Mouse (Mus musculus) limb, embryonic 11.5 days (tissue): ENCODE data around the gene Rpl22l1. TPM values are rescaled to one million over a fixed set of nuclear protein-coding genes. Genes with fewer than 3 reads are reported as not detected.

ENCODE experiments used
- ATAC-seq: fragments of 200-750 bp; cut with Nextera tagmentation; 2 replicates; pipeline ENCODE4 v1.8.0; 2017; ENCODE audit warnings: low read depth; ENCODE audit not compliant: insufficient number of reproducible peaks, low FRiP score, low TSS enrichment
- DNase-seq: peaks from one replicate; pipeline ENCODE4 v3.0.0-alpha.2; 2015; ENCODE audit warnings: low spot score
- H3K27ac ChIP-seq: fragments of 300-500 bp; sonication (generic); replicated peaks from 2 replicates; pipeline ENCODE4 v1.5.1; 2014; ENCODE audit warnings: low read depth, mild to moderate bottlenecking, low read length
- H3K27me3 ChIP-seq: fragments of 300-500 bp; sonication (generic); 2 replicates; pipeline ENCODE4 v1.6.1; 2014; ENCODE audit warnings: mild to moderate bottlenecking, low read length, mixed read lengths; ENCODE audit not compliant: control insufficient read depth, insufficient read depth
- H3K36me3 ChIP-seq: fragments of 300-500 bp; sonication (generic); 2 replicates; pipeline ENCODE4 v1.6.1; 2014; ENCODE audit warnings: mild to moderate bottlenecking, low read length, moderate library complexity, mixed read lengths; ENCODE audit not compliant: control insufficient read depth, insufficient read depth
- H3K4me1 ChIP-seq: fragments of 300-500 bp; sonication (generic); 2 replicates; pipeline ENCODE4 v1.6.1; 2014; ENCODE audit warnings: low read length, mixed read lengths; ENCODE audit not compliant: control insufficient read depth, insufficient read depth
- H3K4me2 ChIP-seq: fragments of 300-500 bp; sonication (generic); 2 replicates; pipeline ENCODE4 v1.6.1; 2014; ENCODE audit warnings: low read depth, mild to moderate bottlenecking, moderate library complexity; ENCODE audit not compliant: severe bottlenecking
- H3K4me3 ChIP-seq: fragments of 300-500 bp; sonication (generic); 2 replicates; pipeline ENCODE4 v1.5.1; 2014; ENCODE audit warnings: low read depth, low read length
- H3K9ac ChIP-seq: fragments of 300-500 bp; sonication (generic); 2 replicates; pipeline ENCODE4 v1.6.1; 2014; ENCODE audit warnings: mild to moderate bottlenecking, low read length
- H3K9me3 ChIP-seq: fragments of 300-500 bp; sonication (generic); 2 replicates; pipeline ENCODE4 v1.6.1; 2016; ENCODE audit warnings: low read length; ENCODE audit not compliant: control insufficient read depth
- WGBS: fragments of 180-500 bp; shearing (Covaris S2); extraction: QIAGEN DNeasy Blood & Tissue Kit; methylation state at CpG from one replicate; pipeline ENCODE4 v1.1.7; 2014; 5-methylcytosine and 5-hydroxymethylcytosine counted together
- polyA plus RNA-seq: library from polyadenylated mRNA; unstranded; fragments of >200 nt; fragmentation: Nextera tagmentation; extraction: Ambion mirVana; gene quantifications from 2 replicates; pipeline ENCODE4 v1.2.1, GENCODE M21; 2014

Rpl22l1 gene
- polyA plus RNA-seq, 1 experiment from 2014 or later: 395 TPM

DNA sequence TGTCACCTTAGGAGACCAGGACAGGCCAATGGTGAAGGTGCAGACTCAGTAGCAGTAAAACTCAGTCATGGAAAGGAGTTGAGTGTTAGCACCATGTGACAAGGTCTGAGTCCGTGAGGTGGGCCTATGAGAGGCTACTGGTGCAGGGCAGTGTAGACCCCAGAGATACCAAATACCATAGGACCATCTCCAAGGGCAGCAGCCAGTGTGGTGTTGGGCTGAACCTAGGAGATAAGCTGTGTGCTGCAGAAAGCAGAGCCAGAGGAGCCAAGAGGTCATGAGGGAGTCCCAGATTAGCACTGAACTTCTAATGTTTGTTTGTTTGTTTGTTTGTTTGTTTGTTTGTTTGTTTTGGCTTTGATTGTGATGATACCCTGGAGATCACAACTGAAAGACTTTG lies 28.7 kb upstream of the Rpl22l1 start:
- Histone ChIP-seq H3K36me3 (no peaks in the 10 kb centered on the region), H3K9me3 (no peaks in the 10 kb centered on the region), H3K4me2 (no peak overlapping the region), H3K27ac (no peak overlapping the region), H3K4me3 (no peak overlapping the region), H3K9ac (no peak overlapping the region), H3K4me1 (no peaks in the 10 kb centered on the region), H3K27me3 (no peaks in the 10 kb centered on the region)
- ATAC-seq: no peak
- no peak for DNase-seq
- WGBS: 84% methylated on average over 1 of the region's 1 CpGs

DNA sequence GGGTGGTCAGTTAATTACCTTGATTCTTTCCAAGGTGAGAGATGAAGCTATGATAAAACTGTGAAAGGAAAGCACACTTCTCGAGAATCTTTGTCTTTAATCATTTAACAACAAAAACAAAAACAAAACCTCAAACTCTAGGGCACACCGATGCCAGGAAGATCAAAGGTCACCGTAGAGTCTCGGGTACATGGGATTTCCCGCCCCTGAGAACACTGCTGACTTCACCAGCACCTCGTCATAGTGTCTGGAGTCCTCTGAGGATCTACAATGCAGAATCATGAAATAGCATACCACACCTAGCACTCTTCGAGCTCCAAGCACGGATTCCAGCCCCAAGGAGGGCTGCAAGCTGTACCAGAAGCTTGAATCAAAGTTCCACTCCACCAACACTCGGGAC lies 24.7 kb upstream of the Rpl22l1 start:
- Histone ChIP-seq H3K27me3 (no peaks in the 10 kb centered on the region), H3K9ac (no peak overlapping the region), H3K4me2 (0 out of 2 replicates have a peak overlapping the region, but pooled peaks have one; percentile 89), H3K9me3 (no peaks in the 10 kb centered on the region), H3K4me1 (no peaks in the 10 kb centered on the region), H3K27ac (no peak overlapping the region), H3K36me3 (no peaks in the 10 kb centered on the region), H3K4me3 (no peak overlapping the region)
- DNase-seq (no peak), ATAC-seq (peak; percentile 22)
- 79% methylated on average over 9 of the region's 9 CpGs for WGBS

GRCm38 (mm10) chr3:28780994-28781393 lies 24.2 kb upstream of the Rpl22l1 start, which contains the start of gene Eif5a2:
TSS of gene Eif5a2 (plus strand) at chr3:28781276.
- H3K9ac ChIP-seq: peak within 1 kb of the TSS; percentile 77
- no peaks in the 10 kb centered on the region for H3K9me3 ChIP-seq
- peak; percentile 98 for ATAC-seq
- H3K27me3 ChIP-seq: no peaks in the 10 kb centered on the region
- peak; percentile 95 for DNase-seq
- no peaks in the 10 kb centered on the region for H3K4me1 ChIP-seq
- H3K36me3 ChIP-seq: no peaks in the 10 kb centered on the region
- peak within 1 kb of the TSS; percentile 75 for H3K4me3 ChIP-seq
- WGBS: 3% methylated on average over 41 of the region's 46 CpGs
- H3K4me2 ChIP-seq: peak within 1 kb of the TSS; percentile 89
- no peak within 1 kb of the TSS for H3K27ac ChIP-seq

GRCm38 (mm10) chr3:28781422-28781821 lies 23.8 kb upstream of the Rpl22l1 start:
- H3K4me2 ChIP-seq: peak overlapping the region; percentile 89
- 0% methylated on average over 40 of the region's 41 CpGs for WGBS
- no peaks in the 10 kb centered on the region for H3K27me3 ChIP-seq
- H3K36me3 ChIP-seq: no peaks in the 10 kb centered on the region
- peak; percentile 75 for ATAC-seq
- no peaks in the 10 kb centered on the region for H3K9me3 ChIP-seq
- no peak for DNase-seq
- peak overlapping the region; percentile 77 for H3K9ac ChIP-seq
- no peak overlapping the region for H3K27ac ChIP-seq
- peak overlapping the region; percentile 75 for H3K4me3 ChIP-seq
- no peaks in the 10 kb centered on the region for H3K4me1 ChIP-seq

DNA sequence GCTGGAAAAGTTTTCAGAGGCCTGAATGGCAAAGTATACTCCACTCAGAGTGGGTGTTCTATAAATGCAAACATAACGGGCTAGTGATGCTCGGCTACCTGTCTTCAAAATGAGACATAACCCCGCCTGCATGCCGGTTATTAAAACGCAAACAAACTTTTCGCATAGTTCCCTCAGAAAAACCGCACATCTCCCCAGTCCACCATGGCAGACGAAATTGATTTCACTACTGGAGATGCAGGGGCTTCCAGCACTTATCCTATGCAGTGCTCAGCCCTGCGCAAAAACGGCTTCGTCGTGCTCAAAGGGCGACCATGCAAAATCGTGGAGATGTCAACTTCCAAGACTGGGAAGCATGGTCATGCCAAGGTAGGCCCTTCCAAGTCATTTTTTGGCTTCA lies 23.4 kb upstream of the Rpl22l1 start:
- Histone ChIP-seq H3K27ac (no peak overlapping the region), H3K4me2 (peak overlapping the region; percentile 89), H3K9ac (peak overlapping the region; percentile 77), H3K27me3 (no peaks in the 10 kb centered on the region), H3K9me3 (no peaks in the 10 kb centered on the region), H3K36me3 (no peaks in the 10 kb centered on the region), H3K4me3 (peak overlapping the region; percentile 75), H3K4me1 (no peaks in the 10 kb centered on the region)
- no peak for ATAC-seq
- WGBS: 21% methylated on average over 14 of the region's 14 CpGs
- DNase-seq: no peak

- no peak overlapping the region for H3K27ac ChIP-seq
- no peaks in the 10 kb centered on the region for H3K4me1 ChIP-seq
- no peak overlapping the region for H3K4me2 ChIP-seq
- 96% methylated on average over 2 of the region's 2 CpGs for WGBS
- no peak for DNase-seq
- no peak overlapping the region for H3K4me3 ChIP-seq
- H3K36me3 ChIP-seq: no peaks in the 10 kb centered on the region
- no peaks in the 10 kb centered on the region for H3K9me3 ChIP-seq
- no peaks in the 10 kb centered on the region for H3K27me3 ChIP-seq
- ATAC-seq: no peak
- H3K9ac ChIP-seq: no peak overlapping the region
These were observed 21.1 kb upstream of the Rpl22l1 start for GRCm38 (mm10) chr3:28784176-28784575.

DNA sequence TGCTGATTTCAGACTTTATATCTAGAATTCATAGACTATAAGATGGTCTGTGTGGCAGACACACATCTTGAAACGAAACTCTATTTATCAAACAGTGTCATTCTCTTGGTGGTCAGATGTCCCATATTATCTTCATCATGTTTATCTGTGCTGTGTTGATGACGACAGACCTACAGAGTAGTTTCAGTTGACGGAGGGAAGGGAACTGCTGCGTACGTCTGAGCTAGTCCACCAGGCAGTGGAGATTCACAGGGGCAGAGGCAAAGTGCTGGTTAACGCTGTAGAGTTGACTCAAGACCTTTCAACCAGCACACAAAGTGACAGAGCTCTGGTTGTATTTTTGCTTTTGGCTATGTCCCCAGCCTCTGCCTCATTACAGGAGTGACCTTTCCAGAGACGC lies 10.4 kb upstream of the Rpl22l1 start:
- 89% methylated on average over 7 of the region's 7 CpGs for WGBS
- no peaks in the 10 kb centered on the region for H3K9me3 ChIP-seq
- H3K9ac ChIP-seq: no peak overlapping the region
- no peak overlapping the region for H3K27ac ChIP-seq
- H3K36me3 ChIP-seq: no peaks in the 10 kb centered on the region
- no peak for DNase-seq
- H3K4me1 ChIP-seq: no peaks in the 10 kb centered on the region
- no peak overlapping the region for H3K4me3 ChIP-seq
- no peaks in the 10 kb centered on the region for H3K27me3 ChIP-seq
- H3K4me2 ChIP-seq: no peak overlapping the region
- no peak for ATAC-seq

GRCm38 (mm10) chr3:28808039-28808643 lies 2.9 kb downstream of the Rpl22l1 start:
- H3K4me3 ChIP-seq: no peak overlapping the region
- no peaks in the 10 kb centered on the region for H3K27me3 ChIP-seq
- no peak overlapping the region for H3K9ac ChIP-seq
- ATAC-seq: no peak
- WGBS: 91% methylated on average over 4 of the region's 4 CpGs
- peaks cover 7% of the 10 kb centered on the region; the same call in 1 of the 2 replicates for H3K36me3 ChIP-seq
- DNase-seq: no peak
- H3K4me1 ChIP-seq: peaks cover 4% of the 10 kb centered on the region; the same call in 1 of the 2 replicates
- H3K9me3 ChIP-seq: no peaks in the 10 kb centered on the region
- H3K4me2 ChIP-seq: no peak overlapping the region
- no peak overlapping the region for H3K27ac ChIP-seq

DNA sequence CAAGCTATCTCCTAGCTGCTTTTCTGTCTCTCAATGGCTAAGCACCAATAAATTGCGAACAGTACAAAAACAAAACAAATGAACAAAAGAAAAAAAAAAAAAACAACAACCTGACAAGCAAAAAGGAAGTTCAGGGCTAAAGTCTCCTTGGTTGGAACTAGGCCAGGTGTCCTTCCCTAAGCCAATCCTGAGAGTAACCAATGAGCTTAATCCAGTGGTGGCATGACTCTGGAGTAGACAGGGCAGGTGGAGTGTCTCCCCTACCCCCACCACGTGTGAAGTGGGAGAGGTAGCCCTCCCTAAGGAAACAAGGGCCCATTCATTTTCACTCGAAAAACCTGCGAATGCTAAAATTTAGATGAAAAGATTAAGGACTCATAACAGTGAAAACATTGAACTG lies 6.2 kb downstream of the Rpl22l1 start:
- H3K4me2 ChIP-seq: no peak overlapping the region
- ATAC-seq: no peak
- H3K36me3 ChIP-seq: peaks cover 7% of the 10 kb centered on the region; the same call in 1 of the 2 replicates
- H3K4me1 ChIP-seq: peaks cover under 1% of the 10 kb centered on the region; the same call in 1 of the 2 replicates
- H3K9ac ChIP-seq: no peak overlapping the region
- DNase-seq: no peak
- no peak overlapping the region for H3K27ac ChIP-seq
- no peaks in the 10 kb centered on the region for H3K9me3 ChIP-seq
- no peaks in the 10 kb centered on the region for H3K27me3 ChIP-seq
- H3K4me3 ChIP-seq: no peak overlapping the region
- WGBS: 81% methylated on average over 4 of the region's 4 CpGs
